30 mouse cellular contexts compared by ENCODE assay signal in genomic region chr19:3266676-3267075, GRCm38 (mm10). TPM values are rescaled to one million over a fixed set of nuclear protein-coding genes. Genes with fewer than 3 reads are reported as not detected.
DNase-seq lines count a peak whose midpoint lies in the region; ATAC-seq lines count a peak whose summit lies in the region.
"Had no signal": no experiment of that assay in that cellular context is flagged by ENCODE, and none has a peak within 500 bp of the region (broad histone marks: within the 10 kb centered on the region; RNA-seq: fewer than 3 reads in every experiment).

No protein-coding gene starts in this region.

- H3K4me1 ChIP-seq in liver, embryonic 11.5 days (replicated peaks; ENCODE audit: control insufficient read depth, insufficient read depth, low read length): no peaks in the 10 kb centered on the region
- H3K4me1 ChIP-seq: embryonic facial prominence, embryonic 12.5 days; heart, embryonic 13.5 days; intestine, embryonic 15.5 days; limb, embryonic 15.5 days; neural tube, embryonic 15.5 days had no signal

- H3K4me2 ChIP-seq in liver, embryonic 11.5 days: no peak overlapping the region
- H3K4me2 ChIP-seq: embryonic facial prominence, embryonic 12.5 days; heart, embryonic 13.5 days; intestine, embryonic 15.5 days; limb, embryonic 15.5 days; neural tube, embryonic 15.5 days had no signal

- no peaks in the 10 kb centered on the region for H3K27me3 ChIP-seq in liver, embryonic 11.5 days (replicated peaks; ENCODE audit: control insufficient read depth, insufficient read depth, low read length)
- H3K27me3 ChIP-seq: embryonic facial prominence, embryonic 12.5 days; heart, embryonic 13.5 days; intestine, embryonic 15.5 days; limb, embryonic 15.5 days; neural tube, embryonic 15.5 days had no signal

- ATAC-seq in liver, embryonic 11.5 days (replicated peaks; ENCODE audit: low FRiP score): no peak
- no peak for ATAC-seq in megakaryocyte, adult 5-6 weeks (ENCODE audit: poor library complexity, severe bottlenecking)
- ATAC-seq: CD4-positive, CD25-positive, alpha-beta regulatory T cell, adult 4 months; forebrain, embryonic 16.5 days; hindbrain, embryonic 16.5 days; intestine, embryonic 15.5 days; lung, postnatal 0 days had no signal

- peak; percentile 1 to 2 for DNase-seq in adrenal gland, postnatal 4 days (ENCODE audit: low spot score in 2 of 2)
- no peak for DNase-seq in adrenal gland, postnatal 36 days
- peak; percentile 2 for DNase-seq in kidney, postnatal 10 days
- no peak for DNase-seq in kidney, postnatal 4 days
- DNase-seq in right cerebral cortex, adult 18-20 months: peak; percentile 0
- no peak for DNase-seq in right cerebral cortex, postnatal 14 days
- DNase-seq in liver, embryonic 11.5 days (ENCODE audit: low spot score): peak; percentile 25
- DNase-seq: cerebellum, adult 11-12 months; cerebellum, adult 9-11 months; embryo, embryonic 11 days; gastrocnemius, adult 2 months; gastrocnemius, postnatal 36 days; heart, postnatal 10 days; kidney, adult 8-10 months; left cerebral cortex, postnatal 4 days; midbrain, embryonic 14.5 days; retina, postnatal 1 day had no signal

- WGBS in liver, embryonic 11.5 days: 96% methylated on average over 4 of the region's 4 CpGs

- no peak overlapping the region for H3K9ac ChIP-seq in liver, embryonic 11.5 days (ENCODE audit: low read depth, low read length)
- H3K9ac ChIP-seq: embryonic facial prominence, embryonic 12.5 days; heart, embryonic 13.5 days; intestine, embryonic 15.5 days; limb, embryonic 15.5 days; neural tube, embryonic 15.5 days had no signal

- H3K36me3 ChIP-seq in liver, embryonic 11.5 days (ENCODE audit: control insufficient read depth, insufficient read depth, low read length): peaks cover 35% of the 10 kb centered on the region

- H3K4me3 ChIP-seq in liver, embryonic 11.5 days (ENCODE audit: low read depth, low read length): no peak overlapping the region
- H3K4me3 ChIP-seq: embryonic facial prominence, embryonic 12.5 days; gastrocnemius, adult 2 months; heart, adult 2 months; heart, embryonic 13.5 days; intestine, embryonic 15.5 days; limb, embryonic 15.5 days; neural tube, embryonic 15.5 days had no signal

- no peaks in the 10 kb centered on the region for H3K9me3 ChIP-seq in liver, embryonic 11.5 days (ENCODE audit: control insufficient read depth, low read length)
- H3K9me3 ChIP-seq: embryonic facial prominence, embryonic 12.5 days; heart, embryonic 13.5 days; intestine, embryonic 15.5 days; limb, embryonic 15.5 days; neural tube, embryonic 15.5 days had no signal

- no peak overlapping the region for H3K27ac ChIP-seq in liver, embryonic 11.5 days (ENCODE audit: low read depth, low read length)
- H3K27ac ChIP-seq: embryonic facial prominence, embryonic 12.5 days; gastrocnemius, adult 2 months; heart, adult 2 months; heart, embryonic 13.5 days; intestine, embryonic 15.5 days; kidney, postnatal 0 days; limb, embryonic 15.5 days; macrophage; neural tube, embryonic 15.5 days had no signal

RNA-seq across cellular contexts. Expression of gene Mrpl21, which starts 16.0 kb away (rescaled TPM):
- total RNA-seq in adrenal gland, postnatal 4 days (2021): 10 to 100 TPM; 70.8 to 71.9 TPM
- total RNA-seq in adrenal gland, postnatal 36 days (2021): 10 to 100 TPM; 70.0 to 74.4 TPM
- 154 and 156 TPM in 2 replicates for polyA plus RNA-seq in liver, embryonic 11.5 days (2014; fragmentation: Nextera tagmentation; extraction: Ambion mirVana)
- total RNA-seq in megakaryocyte, adult 5-6 weeks (2015): 61.8 and 65.2 TPM in 2 replicates
- 65.1 and 73.7 TPM in 2 replicates for total RNA-seq in megakaryocyte, adult 5-6 weeks (2017)

RNA-seq across cellular contexts. Expression of gene Ighmbp2, which starts 16.1 kb away (rescaled TPM):
- total RNA-seq in adrenal gland, postnatal 4 days (2021): 10 to 100 TPM; 11.0 to 11.9 TPM
- total RNA-seq in adrenal gland, postnatal 36 days (2021): 1 to 10 TPM; 5.2 to 6.7 TPM
- 7.4 and 8.8 TPM in 2 replicates for polyA plus RNA-seq in liver, embryonic 11.5 days (2014; fragmentation: Nextera tagmentation; extraction: Ambion mirVana)
- 1.5 and 1.6 TPM in 2 replicates for total RNA-seq in megakaryocyte, adult 5-6 weeks (2015)
- total RNA-seq in megakaryocyte, adult 5-6 weeks (2017): 2.9 and 3.3 TPM in 2 replicates

RNA-seq across cellular contexts. Expression of gene Cpt1a, which starts 55.5 kb away (rescaled TPM):
- 100 to 1,000 TPM; 225 to 242 TPM for total RNA-seq in adrenal gland, postnatal 4 days (2021)
- total RNA-seq in adrenal gland, postnatal 36 days (2021): 100 to 1,000 TPM; 265 to 423 TPM
- polyA plus RNA-seq in liver, embryonic 11.5 days (2014; fragmentation: Nextera tagmentation; extraction: Ambion mirVana): 15.0 and 15.8 TPM in 2 replicates
- total RNA-seq in megakaryocyte, adult 5-6 weeks (2015): 69.6 and 73.1 TPM in 2 replicates
- total RNA-seq in megakaryocyte, adult 5-6 weeks (2017): 56.2 and 66.0 TPM in 2 replicates

Comparison
In these comparisons a context has a peak if more than half of its experiments do, and no peak if none do; other contexts are left out.
1. DNase-seq: peak in adrenal gland, postnatal 4 days (2 of 2), kidney, postnatal 10 days (single experiment), right cerebral cortex, adult 18-20 months (single experiment) and liver, embryonic 11.5 days (single experiment); none in adrenal gland, postnatal 36 days (0 of 2), kidney, postnatal 4 days (0 of 2) and right cerebral cortex, postnatal 14 days (single experiment).